Mouse (Mus musculus) ovary, postnatal 10 days (tissue): Measurements from ENCODE around the gene Pde9a.

Experiments used
- DNase-seq: peaks from one replicate; pipeline ENCODE4 v3.0.0; 2022; ENCODE audit warnings: low spot score

Pde9a gene

GRCm38 (mm10) chr17:31470766-31471418, 84.9 kb downstream of the Pde9a start:
- DNase-seq, result no peak

DNA sequence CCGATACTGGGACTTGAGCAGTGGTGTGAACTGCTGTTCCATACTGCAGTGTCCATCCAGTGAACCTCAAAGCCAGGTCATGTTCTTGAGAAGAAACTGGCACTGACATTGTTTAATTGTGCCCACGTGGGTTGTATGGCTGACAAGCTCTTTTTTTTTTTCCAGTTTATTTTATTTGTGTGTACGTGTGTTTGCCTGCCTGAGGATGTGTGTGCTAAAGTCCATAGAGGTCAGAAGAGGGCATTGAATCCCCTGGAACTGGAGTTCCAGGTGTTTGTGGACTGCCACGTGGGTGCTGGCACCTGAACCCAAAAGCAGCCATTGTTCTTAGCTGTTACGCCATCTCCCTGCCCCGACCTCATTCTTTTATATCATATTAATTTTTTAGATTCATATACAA, 88.4 kb downstream of the Pde9a start:
- DNase-seq, result no peak

GRCm38 (mm10) chr17:31478606-31479005, 92.6 kb downstream of the Pde9a start:
- DNase-seq, result no peak

DNA sequence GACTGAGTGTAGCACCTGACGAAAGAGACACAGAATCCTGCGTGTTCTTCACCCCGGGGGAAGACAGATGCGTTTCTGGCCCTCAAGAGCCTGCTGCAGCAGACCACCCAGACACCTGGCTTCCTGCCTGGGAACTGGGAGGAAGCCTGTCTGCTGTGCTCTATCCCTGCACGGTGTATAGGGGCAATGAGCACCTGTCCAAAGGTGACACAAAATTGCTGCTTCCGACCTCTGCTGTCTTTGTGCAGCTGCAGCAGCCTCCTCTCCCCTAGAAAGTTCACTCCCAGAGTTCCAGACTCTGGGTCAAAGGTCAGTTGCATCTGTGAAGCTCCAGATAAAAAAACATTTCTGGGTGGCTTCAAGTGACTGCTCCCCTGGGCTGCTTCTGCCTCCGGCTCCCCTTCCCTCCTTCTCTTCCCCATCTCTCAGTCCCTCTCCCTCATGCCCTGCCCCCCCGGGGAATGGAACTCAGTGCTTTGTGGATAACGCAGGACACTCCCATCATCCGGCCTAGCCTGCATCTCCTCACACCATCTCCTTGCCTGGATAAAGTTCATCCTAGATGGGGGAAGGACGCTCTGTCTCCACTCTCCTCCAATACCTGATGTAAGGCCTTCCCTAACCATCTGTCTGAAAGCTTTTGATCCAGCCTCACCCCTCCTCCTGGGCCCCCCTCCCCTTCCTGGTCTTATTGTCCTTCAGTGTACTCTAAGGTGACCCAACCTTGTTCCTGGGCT, 93.3 kb downstream of the Pde9a start:
- DNase-seq, result no peak

DNA sequence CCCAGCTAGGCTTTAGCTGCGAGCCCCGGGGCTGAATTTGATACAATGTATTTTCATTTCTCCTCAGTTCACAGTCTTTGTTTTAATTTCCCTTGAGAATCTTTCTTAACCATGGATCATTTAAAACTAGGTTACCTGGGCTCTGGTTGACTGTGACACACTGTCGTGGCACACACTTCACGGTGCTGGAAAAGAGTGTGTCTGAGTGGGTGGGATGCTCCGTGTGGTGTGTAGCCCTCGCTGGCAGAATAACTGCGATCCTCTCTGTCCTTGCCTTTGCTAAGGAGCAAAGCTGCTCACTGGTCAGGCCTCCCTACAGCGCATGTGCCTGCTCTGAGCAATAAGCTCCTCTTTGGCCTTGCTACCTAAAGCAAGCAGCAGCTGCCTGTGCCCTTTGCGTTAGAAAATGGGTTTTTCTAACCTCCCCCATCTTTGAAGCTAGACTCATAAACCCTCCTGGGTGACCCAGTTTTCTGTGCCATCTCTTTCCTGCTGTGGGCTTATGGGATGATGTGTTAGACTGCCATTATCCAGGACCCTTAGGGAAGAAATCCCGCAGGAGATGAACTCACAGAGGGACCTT, 100.7 kb downstream of the Pde9a start:
- no peak for DNase-seq

DNA sequence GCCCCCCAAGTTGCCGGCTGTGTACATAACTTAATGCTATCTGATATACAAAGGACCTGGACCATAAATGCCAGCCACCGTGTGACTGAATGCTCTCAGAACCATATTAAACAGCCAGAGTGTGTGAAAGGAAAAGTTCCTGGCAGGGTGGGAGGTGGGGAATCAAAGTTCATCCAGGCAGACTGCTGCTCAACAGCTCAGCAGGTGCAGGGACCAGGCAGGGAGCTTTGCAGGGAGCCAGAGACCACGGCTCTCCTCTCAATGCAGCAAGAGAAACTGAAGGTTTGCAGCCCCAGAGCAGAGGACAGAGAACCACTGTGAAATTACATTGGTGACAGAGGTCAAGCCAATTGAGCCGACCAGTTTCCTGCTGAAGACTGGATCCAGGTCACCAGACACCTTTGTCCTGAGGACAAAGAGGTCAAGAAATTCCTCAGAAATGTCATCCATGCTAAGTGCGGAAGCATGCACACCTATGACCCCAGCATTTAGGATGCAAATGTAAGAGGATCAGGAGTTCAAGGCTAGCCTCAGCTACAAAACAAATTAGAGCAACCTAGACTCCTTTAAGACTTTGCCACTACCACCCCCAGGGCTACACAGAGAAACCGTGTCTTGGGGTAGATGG, 101.5 kb downstream of the Pde9a start:
- DNase-seq, result no peak

DNA sequence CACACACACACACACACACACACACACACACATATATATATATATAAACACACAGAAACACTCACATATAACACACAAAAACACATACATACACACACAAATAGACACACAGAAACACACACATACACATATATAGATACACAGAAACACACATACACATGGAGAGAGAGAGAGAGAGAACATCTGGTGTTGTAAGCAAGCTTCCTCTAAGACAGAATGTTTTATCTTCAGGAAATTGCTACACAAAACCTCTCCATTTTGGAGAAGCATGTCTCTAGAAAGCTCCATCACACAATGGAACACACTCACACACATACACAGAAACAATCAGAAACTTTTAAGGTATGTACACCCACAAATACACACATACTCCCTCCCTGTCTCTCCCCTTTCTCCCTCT, 105.3 kb downstream of the Pde9a start:
- no peak for DNase-seq

GRCm38 (mm10) chr17:31492416-31492815, 106.4 kb downstream of the Pde9a start:
- DNase-seq, result peak; percentile 45

GRCm38 (mm10) chr17:31494989-31495388, 109.0 kb downstream of the Pde9a start:
- no peak for DNase-seq

- DNase-seq, result no peak
These were observed 111.7 kb downstream of the Pde9a start for GRCm38 (mm10) chr17:31497726-31498125.

DNA sequence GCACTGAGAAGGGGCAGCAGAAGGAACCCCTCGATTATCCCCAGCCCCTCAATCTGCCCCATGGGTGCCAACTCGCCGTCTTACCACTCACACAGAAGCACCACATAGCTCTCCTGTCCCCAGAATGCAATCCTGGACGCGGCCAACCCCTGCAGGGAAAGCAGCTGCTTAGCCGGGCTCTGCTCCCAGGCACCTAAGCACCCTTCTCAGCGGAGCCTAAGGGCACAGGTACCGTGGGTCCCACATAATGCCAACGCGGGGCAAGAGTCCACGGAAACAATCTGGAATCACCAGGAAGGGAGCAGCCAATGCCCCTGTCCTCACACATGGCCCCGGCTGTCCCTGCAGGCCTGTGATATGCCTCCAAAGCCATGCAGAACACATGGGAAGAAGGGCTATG, 113.7 kb downstream of the Pde9a start:
- DNase-seq, result no peak

DNA sequence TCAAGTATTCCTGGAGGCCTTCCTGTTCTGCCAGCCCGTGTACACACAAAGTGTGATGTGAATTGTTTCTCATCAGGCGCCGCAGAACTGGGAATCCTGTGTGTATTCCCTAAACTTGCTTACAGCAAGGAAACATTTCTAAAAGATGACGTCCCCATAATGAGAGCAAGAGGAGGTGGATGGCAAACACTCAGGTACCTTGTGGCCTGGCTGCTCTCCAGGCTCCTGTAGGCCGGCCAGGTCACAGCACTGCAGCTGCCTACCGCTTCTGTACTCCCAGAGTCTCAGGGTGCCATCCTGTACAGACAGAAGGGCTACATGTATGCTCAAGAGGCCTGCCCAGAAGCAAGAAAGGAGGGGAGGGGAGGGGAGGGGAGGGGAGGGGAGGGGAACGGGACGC, 114.4 kb downstream of the Pde9a start:
- DNase-seq, result no peak

DNA sequence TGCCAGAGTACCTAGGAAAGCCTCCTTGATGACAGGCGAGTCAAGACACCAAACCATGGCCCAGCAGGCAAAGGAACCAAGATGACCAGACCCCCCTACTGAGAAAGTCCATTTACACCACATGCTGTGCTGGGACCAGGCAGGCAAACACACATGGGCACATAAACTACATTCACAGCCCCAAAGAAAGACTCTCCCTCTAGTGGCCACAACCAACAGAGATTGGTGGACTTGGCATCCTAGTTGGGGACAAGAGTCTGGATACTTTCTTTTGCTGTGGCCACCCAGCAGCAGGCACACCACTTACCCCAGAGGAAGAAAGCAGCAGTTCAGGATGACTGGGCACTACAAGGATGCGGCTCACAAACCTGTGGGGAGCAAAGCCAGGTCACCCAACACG, 114.9 kb downstream of the Pde9a start:
- no peak for DNase-seq

DNA sequence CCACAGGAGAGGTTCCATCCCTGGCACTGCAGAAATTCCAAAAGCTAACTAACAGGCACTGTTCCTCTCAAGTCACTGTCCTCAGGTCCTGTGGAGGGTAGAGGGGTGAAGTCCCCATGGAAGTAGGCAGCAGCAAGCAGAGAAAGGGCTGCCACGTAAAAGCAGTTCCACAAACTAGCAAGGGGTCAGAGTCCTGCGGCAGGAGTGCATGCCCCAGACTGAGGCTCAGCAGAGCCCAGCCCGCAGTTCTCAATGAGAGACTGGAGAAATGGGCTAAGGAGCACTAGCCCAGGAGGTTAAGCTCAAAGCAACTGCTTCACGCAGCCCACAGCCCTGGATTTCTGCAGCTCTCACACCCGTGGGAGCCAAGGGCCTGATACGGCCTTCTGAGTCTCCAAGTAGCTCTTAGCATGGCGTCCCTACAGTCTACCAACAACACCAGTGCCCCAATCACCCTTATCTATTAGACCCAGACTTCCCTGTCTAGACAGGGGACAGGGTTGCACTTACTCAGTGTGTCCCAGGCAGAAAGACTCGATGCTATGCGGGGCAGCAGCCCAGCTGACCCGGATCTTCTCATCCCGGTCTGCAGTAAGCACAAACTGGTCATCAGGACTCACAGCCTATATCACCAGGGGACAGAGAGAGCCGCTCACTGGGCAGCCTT, 116.4 kb downstream of the Pde9a start:
- no peak for DNase-seq

DNA sequence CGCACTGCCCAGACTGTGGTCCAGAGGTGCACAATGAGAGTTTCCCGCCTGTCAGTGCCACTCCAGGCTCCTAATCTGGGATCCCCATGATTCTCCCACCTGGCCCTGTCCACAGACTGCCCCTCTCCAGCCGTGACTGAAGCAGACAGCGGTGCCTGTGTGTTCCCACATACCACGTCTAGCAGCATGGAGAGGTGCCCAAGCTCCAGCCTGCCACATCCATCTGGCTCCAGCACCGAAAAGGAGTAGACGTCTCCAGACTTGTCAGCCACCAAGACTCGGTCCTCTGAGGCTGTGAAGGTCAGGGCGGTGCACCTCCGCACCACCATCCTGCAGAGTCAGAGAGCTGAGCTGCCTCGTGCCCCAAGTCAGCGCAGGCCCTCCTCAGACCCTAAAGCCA, 117.3 kb downstream of the Pde9a start:
- DNase-seq, result no peak

GRCm38 (mm10) chr17:31503936-31504335, 117.9 kb downstream of the Pde9a start:
- no peak for DNase-seq

- DNase-seq, result no peak
These were observed 119.0 kb downstream of the Pde9a start for GRCm38 (mm10) chr17:31505013-31505412.

DNA sequence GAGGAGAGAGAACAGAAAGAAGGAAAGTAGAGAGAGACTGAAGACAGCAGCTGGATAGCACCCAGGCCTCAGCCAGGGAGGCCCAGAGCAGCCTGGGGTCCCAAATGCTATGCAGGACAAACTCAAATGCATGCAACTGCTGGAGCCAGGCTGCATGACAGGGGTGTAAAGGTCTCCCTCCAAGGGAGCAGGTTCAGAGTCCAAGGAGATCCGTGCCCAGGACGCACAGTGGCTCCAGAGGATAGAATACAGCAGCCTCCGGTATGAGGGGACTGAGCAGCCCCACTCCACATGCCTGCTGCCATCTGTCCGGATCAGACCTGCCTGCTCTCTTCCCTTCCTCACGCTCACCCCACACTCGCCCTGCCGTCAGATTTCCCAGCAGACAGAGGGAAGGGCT, 120.3 kb downstream of the Pde9a start:
- DNase-seq, result no peak

DNA sequence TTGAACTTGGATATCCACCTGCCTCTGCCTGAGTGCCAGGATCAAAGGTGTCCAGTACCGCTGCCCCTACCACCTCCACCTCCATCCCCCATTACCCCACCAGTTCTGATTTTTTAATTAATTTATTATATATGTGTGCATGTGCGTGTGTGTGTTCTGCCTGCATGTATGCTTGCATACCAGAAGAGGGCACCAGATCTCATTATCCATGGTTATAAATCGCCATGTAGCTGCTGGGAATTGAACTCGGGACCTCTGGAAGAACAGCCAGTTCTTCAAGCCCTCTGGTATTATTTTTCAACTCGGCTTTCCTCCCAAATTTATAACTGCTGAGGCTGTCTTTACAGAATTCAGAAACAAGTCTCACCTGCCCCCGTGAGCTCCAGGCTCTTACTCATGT, 124.9 kb downstream of the Pde9a start:
- no peak for DNase-seq

DNA sequence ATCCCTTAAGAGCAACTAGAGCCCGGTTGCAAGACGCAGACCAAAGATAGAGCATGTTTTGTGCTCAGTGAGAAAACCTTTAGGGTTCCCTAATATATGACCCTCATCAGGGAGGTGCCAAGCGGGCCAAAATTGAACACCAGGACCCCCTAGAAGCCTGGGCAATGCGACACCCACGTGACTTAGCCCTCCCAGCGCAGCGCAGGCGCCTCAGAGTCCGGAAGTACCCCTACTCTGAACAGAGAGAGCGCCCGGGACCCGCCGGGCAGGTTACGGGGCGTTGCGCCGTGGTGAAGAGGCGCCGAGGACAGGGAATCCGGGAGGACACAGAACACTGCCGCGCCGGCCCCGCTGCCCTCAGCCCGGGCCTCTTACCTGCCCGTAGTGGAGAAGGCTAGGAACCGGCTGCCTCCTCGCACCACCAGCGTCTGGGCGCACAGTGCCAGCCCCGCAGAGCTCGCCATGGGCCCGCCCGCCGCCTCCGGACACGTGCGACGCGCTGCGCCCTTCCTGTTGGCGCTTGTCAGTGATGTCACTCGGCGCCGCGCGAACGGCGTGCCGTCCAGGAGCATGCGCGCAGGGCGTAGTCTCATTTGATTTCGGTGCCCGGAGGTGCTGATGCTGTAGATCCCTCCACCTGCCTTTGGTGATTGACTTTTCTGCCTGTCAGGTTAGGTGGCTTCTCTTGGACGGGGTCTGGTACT, 125.9 kb downstream of the Pde9a start:
- peak; percentile 63 for DNase-seq

DNA sequence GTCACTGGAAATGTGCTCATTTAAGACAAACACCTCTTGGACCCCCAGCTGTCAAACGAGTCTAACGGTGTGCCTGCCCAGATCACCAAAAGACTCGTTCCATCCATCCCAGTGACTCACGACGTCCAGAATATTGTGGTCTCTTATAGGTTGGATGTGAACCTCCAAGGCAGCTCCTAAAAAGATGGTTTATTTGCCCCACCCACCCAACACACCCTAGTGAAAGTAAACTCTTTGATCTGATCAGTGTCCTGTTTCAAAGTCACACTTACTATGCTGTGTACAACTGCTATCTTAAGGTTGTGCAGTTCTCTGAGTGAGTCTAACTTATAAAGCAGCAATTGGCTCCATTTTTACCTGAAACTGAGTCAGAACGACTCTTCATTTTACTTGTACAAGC, 126.6 kb downstream of the Pde9a start:
- no peak for DNase-seq

- DNase-seq, result no peak
These were observed 128.7 kb downstream of the Pde9a start for GRCm38 (mm10) chr17:31514696-31515095.
